In the genomic region with DNA sequence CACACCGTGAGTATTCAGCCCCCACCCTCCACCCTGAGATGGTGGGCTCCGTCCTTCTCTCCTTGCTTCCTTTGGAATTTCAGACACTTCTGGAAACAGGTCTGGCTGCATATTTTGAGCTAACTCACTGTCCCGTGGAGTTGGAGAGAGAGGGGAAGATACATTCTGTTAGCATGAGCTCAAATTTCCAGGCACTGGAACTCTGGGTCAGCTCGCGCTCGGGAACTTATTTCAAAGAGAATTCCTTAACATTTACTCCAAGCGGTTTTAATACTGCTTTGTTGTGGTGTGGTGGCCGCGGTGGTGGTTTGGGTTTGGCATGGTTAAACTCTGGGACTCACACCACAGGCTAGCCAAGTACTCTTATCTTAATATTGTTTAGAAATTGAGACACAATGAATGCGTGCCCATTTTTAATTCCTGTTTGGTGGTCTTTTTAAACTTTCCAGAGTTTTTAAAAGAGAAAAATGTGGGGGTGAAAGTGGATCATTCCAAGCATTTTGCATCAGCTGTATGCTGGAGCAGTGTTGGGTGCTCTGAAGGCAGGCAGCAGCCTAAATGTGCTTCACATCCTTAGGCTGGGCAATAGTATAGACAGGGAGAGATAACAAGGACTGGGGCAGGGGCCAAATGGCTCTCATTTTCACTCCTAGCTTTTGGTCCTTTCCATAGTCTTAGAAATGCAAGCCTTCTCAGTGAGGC, we compare ENCODE assay signal across 8 mouse cellular contexts.
A peak's percentile ranks its signal among the peaks of the same experiment; 100 is the strongest.
DNase-seq lines count a peak whose midpoint lies in the region; ATAC-seq and TF ChIP-seq lines count a peak whose summit lies in the region.

No protein-coding gene starts in this region.

- TF ChIP-seq CTCF in lung, embryonic 14.5 days (IDR thresholded peaks at IDR 0.05; ENCODE audit: low read depth) = no peak
- no peak for TF ChIP-seq CTCF in small intestine, adult 2 months (IDR thresholded peaks at IDR 0.05; ENCODE audit: extremely low read depth, insufficient read length, insufficient replicate concordance, low read depth, low read length)

- H3K4me2 ChIP-seq in lung, embryonic 14.5 days = peak overlapping the region; percentile 82
- H3K4me2 ChIP-seq in forebrain, embryonic 15.5 days (replicated peaks) = peak overlapping the region; percentile 81
- peak overlapping the region; percentile 84 for H3K4me2 ChIP-seq in limb, embryonic 13.5 days (replicated peaks)

- no peaks in the 10 kb centered on the region for H3K9me3 ChIP-seq in lung, embryonic 14.5 days (ENCODE audit: low read depth, low read length)
- H3K9me3 ChIP-seq in forebrain, embryonic 15.5 days = no peaks in the 10 kb centered on the region
- H3K9me3 ChIP-seq in limb, embryonic 13.5 days = peaks cover 10% of the 10 kb centered on the region

- H3K36me3 ChIP-seq in lung, embryonic 14.5 days (ENCODE audit: insufficient read depth) = peaks cover 28% of the 10 kb centered on the region
- H3K36me3 ChIP-seq in forebrain, embryonic 15.5 days = no peaks in the 10 kb centered on the region
- H3K36me3 ChIP-seq in limb, embryonic 13.5 days = peaks cover 34% of the 10 kb centered on the region
- peaks cover 13% of the 10 kb centered on the region for H3K36me3 ChIP-seq in small intestine, adult 2 months (ENCODE audit: control insufficient read depth, insufficient read depth, low read length)

- 3% methylated on average over 10 of the region's 10 CpGs for WGBS in lung, embryonic 14.5 days
- 24% methylated on average over 10 of the region's 10 CpGs for WGBS in forebrain, embryonic 15.5 days
- WGBS in limb, embryonic 13.5 days = 5% methylated on average over 10 of the region's 10 CpGs
- 59% methylated on average over 10 of the region's 10 CpGs for WGBS in small intestine, adult 2 months

- no peaks in the 10 kb centered on the region for H3K27me3 ChIP-seq in lung, embryonic 14.5 days (ENCODE audit: insufficient read depth, low read length)
- H3K27me3 ChIP-seq in forebrain, embryonic 15.5 days = no peaks in the 10 kb centered on the region; the same call in 1 of the 2 replicates
- no peaks in the 10 kb centered on the region for H3K27me3 ChIP-seq in limb, embryonic 13.5 days
- no peaks in the 10 kb centered on the region for H3K27me3 ChIP-seq in small intestine, adult 2 months (ENCODE audit: control insufficient read depth, insufficient read depth, low read length)

- no peak for TF ChIP-seq POLR2A in small intestine, adult 2 months (IDR thresholded peaks at IDR 0.05; ENCODE audit: low read depth, low read length)

- H3K9ac ChIP-seq in lung, embryonic 14.5 days = peak overlapping the region; percentile 58
- 0 out of 2 replicates have a peak overlapping the region, but pooled peaks have one; percentile 22 for H3K9ac ChIP-seq in forebrain, embryonic 15.5 days (replicated peaks)
- peak overlapping the region; percentile 71 for H3K9ac ChIP-seq in limb, embryonic 13.5 days

- peaks cover 20% of the 10 kb centered on the region for H3K4me1 ChIP-seq in lung, embryonic 14.5 days (ENCODE audit: insufficient read depth)
- peaks cover 25% of the 10 kb centered on the region for H3K4me1 ChIP-seq in forebrain, embryonic 15.5 days
- peaks cover 83% of the 10 kb centered on the region for H3K4me1 ChIP-seq in limb, embryonic 13.5 days
- no peaks in the 10 kb centered on the region; the same call in 1 of the 2 replicates for H3K4me1 ChIP-seq in small intestine, adult 2 months (ENCODE audit: control insufficient read depth, insufficient read depth, insufficient read length, low read length)

- ATAC-seq in lung, embryonic 14.5 days (ENCODE audit: insufficient read depth) = peak; percentile 49
- no peak for ATAC-seq in forebrain, embryonic 15.5 days (replicated peaks)
- ATAC-seq in limb, embryonic 13.5 days (ENCODE audit: low FRiP score, low read depth) = peak; percentile 29

- peak overlapping the region; percentile 46 for H3K4me3 ChIP-seq in lung, embryonic 14.5 days (ENCODE audit: low read depth, low read length)
- peak overlapping the region; percentile 39 for H3K4me3 ChIP-seq in forebrain, embryonic 15.5 days
- peak overlapping the region; percentile 51 for H3K4me3 ChIP-seq in limb, embryonic 13.5 days
- peak overlapping the region; percentile 61 for H3K4me3 ChIP-seq in small intestine, adult 2 months (ENCODE audit: low read depth, low read length)

- DNase-seq in lung, embryonic 14.5 days = peak; percentile 82
- no peak for DNase-seq in lung, postnatal 36 days
- DNase-seq in layer of hippocampus, postnatal 25 days (ENCODE audit: extremely low spot score in 1 of 2, low spot score in 1 of 2) = no peak
- no peak for DNase-seq in thymus, postnatal 36 days
- no peak for DNase-seq in ovary, postnatal 10 days (ENCODE audit: low spot score)

- H3K27ac ChIP-seq in lung, embryonic 14.5 days (ENCODE audit: low read depth) = peak overlapping the region; percentile 95
- H3K27ac ChIP-seq in forebrain, embryonic 15.5 days (replicated peaks) = no peak overlapping the region
- peak overlapping the region; percentile 99 for H3K27ac ChIP-seq in limb, embryonic 13.5 days
- H3K27ac ChIP-seq in small intestine, adult 2 months (ENCODE audit: insufficient read depth, low read depth, low read length) = peak overlapping the region; percentile 4
